Mouse (Mus musculus) heart, embryonic 15.5 days (tissue): ENCODE data around the gene Ablim2. TPM values are rescaled to one million over a fixed set of nuclear protein-coding genes. Genes with fewer than 3 reads are reported as not detected.
A peak's percentile ranks its signal among the peaks of the same experiment; 100 is the strongest.

ENCODE experiments used
- ATAC-seq: fragments of 200-750 bp; cut with Nextera tagmentation; replicated peaks from 2 replicates; pipeline ENCODE4 v1.8.0; 2017; ENCODE audit warnings: low read depth, moderate TSS enrichment; ENCODE audit not compliant: insufficient number of reproducible peaks, insufficient read depth, low FRiP score
- H3K27ac ChIP-seq: fragments of 300-500 bp; sonication (generic); 2 replicates; pipeline ENCODE4 v1.5.1; 2015; ENCODE audit warnings: mild to moderate bottlenecking, inconsistent platforms
- H3K27me3 ChIP-seq: fragments of 300-500 bp; sonication (generic); 2 replicates; pipeline ENCODE4 v1.6.1; 2015; ENCODE audit warnings: inconsistent platforms
- H3K36me3 ChIP-seq: fragments of 300-500 bp; sonication (generic); 2 replicates; pipeline ENCODE4 v1.6.1; 2015; ENCODE audit warnings: mild to moderate bottlenecking, inconsistent platforms
- H3K4me1 ChIP-seq: fragments of 300-500 bp; sonication (generic); replicated peaks from 2 replicates; pipeline ENCODE4 v1.6.1; 2015; ENCODE audit warnings: inconsistent platforms
- H3K4me2 ChIP-seq: fragments of 300-500 bp; sonication (generic); 2 replicates; pipeline ENCODE4 v1.6.1; 2015; ENCODE audit warnings: inconsistent platforms, mild to moderate bottlenecking, moderate library complexity
- H3K4me3 ChIP-seq: fragments of 300-500 bp; sonication (generic); 2 replicates; pipeline ENCODE4 v1.5.1; 2015; ENCODE audit warnings: mild to moderate bottlenecking, inconsistent platforms
- H3K9ac ChIP-seq: fragments of 300-500 bp; sonication (generic); 2 replicates; pipeline ENCODE4 v1.6.1; 2015; ENCODE audit warnings: mild to moderate bottlenecking, inconsistent platforms
- H3K9me3 ChIP-seq: fragments of 300-500 bp; sonication (generic); replicated peaks from 2 replicates; pipeline ENCODE4 v1.6.1; 2016; ENCODE audit warnings: inconsistent platforms
- whole genome bisulfite sequencing: fragments of 180-500 bp; shearing (Covaris S2); methylation state at CpG from one replicate; pipeline ENCODE4 v1.1.7; 2015; ENCODE audit warnings: mixed read lengths; 5-methylcytosine and 5-hydroxymethylcytosine counted together
- polyA plus RNA-seq: library from polyadenylated mRNA; unstranded; fragments of >200 nt; fragmentation: Nextera tagmentation; extraction: Ambion mirVana; gene quantifications from 2 replicates; pipeline ENCODE4 v1.2.1, GENCODE M21; 2015

Gene Ablim2
- polyA plus RNA-seq, 1 experiment from 2014 or later: 4.3 TPM

DNA sequence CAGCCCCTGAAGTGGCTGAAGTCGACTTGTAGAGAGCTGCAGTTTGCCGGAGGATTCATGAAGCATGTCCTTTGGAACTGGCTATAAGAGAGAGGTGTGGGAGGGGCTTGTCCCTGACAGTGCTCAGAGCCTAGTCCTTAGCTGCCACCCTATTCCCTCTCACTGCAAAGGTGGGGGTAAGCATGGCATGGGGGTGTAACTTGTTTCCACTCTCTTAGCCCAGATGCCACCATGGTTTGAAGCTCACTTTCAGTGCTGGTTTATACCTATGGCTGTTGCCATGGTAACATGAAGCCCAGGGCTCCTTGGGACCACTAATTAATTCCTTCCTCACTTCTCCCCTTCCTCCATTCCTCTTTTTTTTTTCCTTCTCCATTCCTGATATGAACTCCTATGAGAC is 57.4 kb downstream of the Ablim2 start:
- Histone ChIP-seq H3K4me2 (no peak overlapping the region), H3K27me3 (peaks cover 7% of the 10 kb centered on the region; the same call in 1 of the 2 replicates)
- no peak for ATAC-seq

DNA sequence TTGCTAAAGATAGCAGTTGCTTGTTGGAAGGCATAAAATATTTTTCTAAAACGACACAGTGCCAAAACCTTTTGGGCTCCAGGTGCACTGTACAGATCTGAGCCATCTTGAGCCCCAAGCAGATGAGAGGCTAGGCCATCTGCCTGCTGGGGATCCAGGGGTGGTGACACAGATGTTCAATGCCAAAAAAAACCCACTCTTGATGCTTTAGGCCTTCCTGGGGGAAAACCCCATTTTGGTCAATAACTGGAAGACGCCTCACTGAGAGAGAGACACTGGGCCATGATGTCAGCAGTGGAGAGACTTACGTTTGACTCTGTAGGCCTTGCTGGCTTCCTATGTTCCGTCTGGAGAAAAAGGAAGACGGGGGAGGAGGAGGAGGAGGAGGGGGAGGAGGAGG is 59.6 kb downstream of the Ablim2 start:
- H3K4me3 ChIP-seq: no peak overlapping the region
- H3K27ac ChIP-seq: no peak overlapping the region
- ATAC-seq: no peak
- H3K36me3 ChIP-seq: no peaks in the 10 kb centered on the region
- WGBS: 76% methylated on average over 3 of the region's 5 CpGs
- no peak overlapping the region for H3K9ac ChIP-seq
- peaks cover 7% of the 10 kb centered on the region; the same call in 1 of the 2 replicates for H3K27me3 ChIP-seq
- no peak overlapping the region for H3K4me2 ChIP-seq
- peaks cover 4% of the 10 kb centered on the region; the same call in 1 of the 2 replicates for H3K4me1 ChIP-seq
- H3K9me3 ChIP-seq: no peaks in the 10 kb centered on the region

More for the DNA sequence above, 57.4 kb downstream of the Ablim2 start:
- Histone ChIP-seq H3K4me1 (peaks cover 22% of the 10 kb centered on the region), H3K9ac (no peak overlapping the region), H3K36me3 (no peaks in the 10 kb centered on the region), H3K27ac (no peak overlapping the region), H3K4me3 (no peak overlapping the region), H3K9me3 (no peaks in the 10 kb centered on the region)
- WGBS: 24% methylated on average over 2 of the region's 2 CpGs

DNA sequence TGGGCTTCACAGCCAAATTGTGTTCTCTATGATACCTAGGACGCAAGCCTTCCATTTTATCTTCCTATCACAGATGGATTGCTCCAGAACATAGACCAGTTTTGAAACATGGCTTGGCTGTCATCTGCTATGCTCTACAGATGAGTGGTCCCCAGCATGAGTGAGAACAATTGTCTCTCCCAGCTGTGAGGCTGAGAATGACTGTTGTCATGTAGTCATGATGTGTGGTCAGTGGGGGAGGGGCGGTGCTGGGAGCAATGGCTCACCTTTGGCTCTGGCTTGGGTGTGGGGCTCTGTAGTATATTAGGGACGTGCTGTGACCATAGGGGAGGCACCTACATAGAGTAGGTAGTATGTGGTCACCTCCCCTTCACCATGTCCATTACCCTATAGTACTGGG is 60.2 kb downstream of the Ablim2 start:
- no peak overlapping the region for H3K9ac ChIP-seq
- ATAC-seq: no peak
- H3K9me3 ChIP-seq: no peaks in the 10 kb centered on the region
- H3K36me3 ChIP-seq: no peaks in the 10 kb centered on the region
- no peak overlapping the region for H3K4me2 ChIP-seq
- 87% methylated on average over 3 of the region's 3 CpGs for WGBS
- no peaks in the 10 kb centered on the region for H3K4me1 ChIP-seq
- peaks cover 7% of the 10 kb centered on the region; the same call in 1 of the 2 replicates for H3K27me3 ChIP-seq
- no peak overlapping the region for H3K27ac ChIP-seq
- H3K4me3 ChIP-seq: no peak overlapping the region

DNA sequence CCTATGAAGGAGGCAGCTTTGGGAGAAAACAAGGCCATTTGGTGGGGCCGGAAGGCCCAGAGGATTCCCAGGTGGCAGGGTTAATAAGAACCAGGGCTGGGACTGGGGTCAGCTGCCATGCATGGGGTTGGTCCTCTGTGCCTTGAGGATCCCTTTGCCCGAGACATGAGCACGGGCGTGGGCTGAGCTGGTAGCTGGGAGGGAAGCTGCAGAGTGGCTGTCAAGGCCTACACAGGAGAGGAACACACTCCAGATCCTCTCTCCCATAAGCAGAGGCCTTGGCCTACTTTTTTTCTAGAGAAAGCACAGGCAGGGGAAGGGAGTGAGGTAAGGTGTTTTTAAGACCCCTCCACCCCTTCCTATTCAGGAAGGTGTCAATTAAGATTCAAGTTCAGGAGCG is 65.0 kb downstream of the Ablim2 start:
- H3K36me3 ChIP-seq: no peaks in the 10 kb centered on the region
- H3K9ac ChIP-seq: no peak overlapping the region
- H3K27me3 ChIP-seq: no peaks in the 10 kb centered on the region; the same call in 1 of the 2 replicates
- H3K4me3 ChIP-seq: no peak overlapping the region
- no peak for ATAC-seq
- 88% methylated on average over 5 of the region's 5 CpGs for WGBS
- no peak overlapping the region for H3K27ac ChIP-seq
- H3K4me2 ChIP-seq: no peak overlapping the region
- H3K4me1 ChIP-seq: no peaks in the 10 kb centered on the region
- no peaks in the 10 kb centered on the region for H3K9me3 ChIP-seq

DNA sequence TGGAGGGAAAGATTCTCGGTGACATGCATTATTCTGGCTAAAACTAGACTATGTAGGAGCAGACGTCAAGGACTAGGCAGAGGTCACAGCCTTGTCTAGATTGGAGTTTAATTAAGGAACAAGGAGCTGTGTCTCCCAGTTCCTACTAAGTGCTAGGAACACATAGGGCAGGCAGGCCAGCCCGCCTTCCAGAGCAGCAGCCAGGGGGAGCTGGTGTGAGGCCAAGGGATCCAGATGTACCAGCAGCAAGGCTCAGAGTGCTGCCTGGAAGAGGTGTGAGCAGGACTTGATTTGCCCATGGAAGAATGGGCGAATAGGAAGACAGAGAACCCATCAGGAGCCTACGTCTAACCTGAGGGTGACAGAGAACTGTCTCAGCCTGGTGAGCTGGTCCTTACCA is 68.8 kb downstream of the Ablim2 start:
- Histone ChIP-seq H3K4me2 (no peak overlapping the region), H3K36me3 (no peaks in the 10 kb centered on the region), H3K9me3 (no peaks in the 10 kb centered on the region), H3K4me3 (no peak overlapping the region), H3K4me1 (no peaks in the 10 kb centered on the region), H3K27me3 (no peaks in the 10 kb centered on the region; the same call in 1 of the 2 replicates), H3K9ac (no peak overlapping the region), H3K27ac (no peak overlapping the region)
- WGBS: 70% methylated on average over 5 of the region's 5 CpGs
- no peak for ATAC-seq

GRCm38 (mm10) chr5:35827075-35827474 is 69.4 kb downstream of the Ablim2 start:
- Histone ChIP-seq H3K9ac (no peak overlapping the region), H3K4me2 (no peak overlapping the region), H3K27me3 (peaks cover under 1% of the 10 kb centered on the region; the same call in 1 of the 2 replicates), H3K4me1 (no peaks in the 10 kb centered on the region), H3K36me3 (no peaks in the 10 kb centered on the region), H3K9me3 (no peaks in the 10 kb centered on the region), H3K4me3 (no peak overlapping the region), H3K27ac (no peak overlapping the region)
- ATAC-seq: no peak
- 46% methylated on average over 14 of the region's 14 CpGs for WGBS

- Histone ChIP-seq H3K4me2 (no peak overlapping the region), H3K27me3 (peaks cover 8% of the 10 kb centered on the region; the same call in 1 of the 2 replicates), H3K9me3 (no peaks in the 10 kb centered on the region), H3K4me1 (no peaks in the 10 kb centered on the region), H3K36me3 (no peaks in the 10 kb centered on the region), H3K9ac (no peak overlapping the region), H3K27ac (no peak overlapping the region), H3K4me3 (no peak overlapping the region)
- 69% methylated on average over 5 of the region's 5 CpGs for WGBS
- ATAC-seq: 0 out of 2 replicates have a peak, but pooled peaks have one; percentile 19
Observed at GRCm38 (mm10) chr5:35827856-35828255, 70.2 kb downstream of the Ablim2 start.

DNA sequence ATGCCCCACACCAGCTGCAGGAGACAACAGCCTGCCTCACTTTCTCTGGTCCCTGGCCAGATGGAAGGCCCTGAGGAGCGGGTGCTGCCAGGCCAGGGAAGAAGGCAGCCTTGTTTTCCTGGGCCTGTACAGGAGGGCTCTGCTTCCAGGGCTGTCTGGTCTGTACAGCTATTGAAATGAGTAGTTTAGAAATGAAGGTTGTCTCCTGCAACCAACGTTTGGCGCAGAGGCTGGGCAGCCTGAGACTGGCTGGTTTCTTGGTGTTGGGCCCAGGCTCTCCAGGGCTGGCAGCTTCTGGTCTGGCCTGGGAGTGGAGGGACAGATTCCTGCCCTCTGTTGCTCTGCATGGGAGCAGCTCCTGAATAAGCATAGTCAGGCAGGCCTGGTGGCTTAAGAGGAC is 72.4 kb downstream of the Ablim2 start:
- no peak overlapping the region for H3K4me3 ChIP-seq
- no peaks in the 10 kb centered on the region for H3K36me3 ChIP-seq
- no peaks in the 10 kb centered on the region for H3K4me1 ChIP-seq
- peaks cover 12% of the 10 kb centered on the region; the same call in 1 of the 2 replicates for H3K27me3 ChIP-seq
- WGBS: 81% methylated on average over 3 of the region's 3 CpGs
- no peak overlapping the region for H3K4me2 ChIP-seq
- H3K27ac ChIP-seq: no peak overlapping the region
- H3K9me3 ChIP-seq: no peaks in the 10 kb centered on the region
- no peak for ATAC-seq
- no peak overlapping the region for H3K9ac ChIP-seq

DNA sequence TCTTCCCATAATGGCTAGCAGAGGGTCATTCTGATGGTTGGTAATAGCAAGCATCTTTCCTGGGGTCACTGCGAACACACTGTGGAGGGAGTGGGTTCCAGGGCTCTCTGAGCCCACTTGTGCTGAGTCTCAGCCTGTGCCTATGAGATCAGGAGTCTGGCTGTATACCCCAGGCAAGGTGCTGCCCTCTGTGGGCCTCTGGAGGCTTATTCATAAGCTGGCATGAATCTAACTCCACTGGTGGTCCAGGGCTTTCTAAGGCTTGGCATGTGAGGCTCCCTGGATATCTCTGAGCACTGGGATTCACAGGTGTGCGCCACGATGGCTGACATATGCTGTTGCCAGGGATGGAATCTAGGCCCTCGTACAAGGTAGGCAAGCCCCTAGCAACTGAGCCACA is 76.2 kb downstream of the Ablim2 start:
- no peak overlapping the region for H3K4me2 ChIP-seq
- WGBS: 81% methylated on average over 4 of the region's 4 CpGs

GRCm38 (mm10) chr5:35836992-35837391 is 79.3 kb downstream of the Ablim2 start:
- H3K4me2 ChIP-seq: no peak overlapping the region
- no peak overlapping the region for H3K9ac ChIP-seq
- 0 out of 2 replicates have a peak, but pooled peaks cover 16% of the 10 kb centered on the region for H3K27me3 ChIP-seq
- no peaks in the 10 kb centered on the region for H3K4me1 ChIP-seq
- H3K27ac ChIP-seq: no peak overlapping the region
- no peaks in the 10 kb centered on the region for H3K36me3 ChIP-seq
- 87% methylated on average over 15 of the region's 15 CpGs for WGBS
- no peaks in the 10 kb centered on the region for H3K9me3 ChIP-seq
- no peak overlapping the region for H3K4me3 ChIP-seq
- no peak for ATAC-seq

More for the DNA sequence above, 76.2 kb downstream of the Ablim2 start:
- Histone ChIP-seq H3K9me3 (no peaks in the 10 kb centered on the region), H3K9ac (no peak overlapping the region), H3K4me3 (no peak overlapping the region), H3K27me3 (0 out of 2 replicates have a peak, but pooled peaks cover 16% of the 10 kb centered on the region), H3K4me1 (no peaks in the 10 kb centered on the region), H3K36me3 (no peaks in the 10 kb centered on the region), H3K27ac (no peak overlapping the region)
- no peak for ATAC-seq

DNA sequence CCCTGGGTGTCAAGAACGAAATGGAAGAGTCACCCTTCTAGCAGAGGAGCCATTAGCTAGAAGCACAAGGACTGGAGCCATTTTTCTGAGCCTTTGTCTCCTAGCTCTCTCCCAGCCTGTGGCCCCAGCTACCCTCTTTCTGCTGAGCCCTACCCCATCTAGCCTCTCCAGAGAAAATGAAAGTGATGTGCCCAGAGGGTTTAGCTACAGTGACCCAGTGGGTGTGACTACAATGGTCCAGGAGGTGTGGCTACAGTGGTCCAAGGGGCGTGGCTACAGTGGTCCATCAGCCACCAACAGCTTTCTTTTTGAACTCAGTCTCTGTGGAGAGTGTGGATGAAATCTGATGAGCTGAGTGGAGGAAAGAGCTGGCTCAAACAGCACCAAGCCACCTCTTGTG is 81.6 kb downstream of the Ablim2 start:
- 0 out of 2 replicates have a peak, but pooled peaks cover 4% of the 10 kb centered on the region for H3K27me3 ChIP-seq
- WGBS: 43% methylated on average over 2 of the region's 2 CpGs

DNA sequence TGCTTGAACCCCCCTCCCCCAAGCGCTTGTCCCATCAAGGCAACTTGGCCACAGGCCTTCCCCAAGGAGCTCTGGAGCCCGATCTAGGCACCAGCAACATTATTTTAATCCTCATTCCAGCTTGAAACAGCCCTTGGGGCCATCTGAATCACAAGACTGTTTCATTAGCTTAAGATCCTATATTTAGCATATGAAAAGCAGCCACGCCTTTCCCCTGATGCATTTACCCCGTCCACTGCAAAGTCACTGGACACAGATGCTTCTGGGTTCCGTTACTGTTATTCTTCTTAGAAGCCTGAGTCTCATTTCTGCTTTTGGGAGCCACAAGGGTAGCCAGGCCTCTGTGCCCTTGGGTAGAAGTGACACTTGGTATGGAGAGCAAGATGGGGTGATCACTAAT is 93.8 kb downstream of the Ablim2 start:
- no peak overlapping the region for H3K4me3 ChIP-seq

More for the DNA sequence above, 81.6 kb downstream of the Ablim2 start:
- H3K9me3 ChIP-seq: no peaks in the 10 kb centered on the region
- no peaks in the 10 kb centered on the region for H3K36me3 ChIP-seq
- H3K4me1 ChIP-seq: no peaks in the 10 kb centered on the region
- H3K4me2 ChIP-seq: no peak overlapping the region
- no peak for ATAC-seq
- no peak overlapping the region for H3K27ac ChIP-seq
- no peak overlapping the region for H3K9ac ChIP-seq
- no peak overlapping the region for H3K4me3 ChIP-seq

More for the DNA sequence above, 93.8 kb downstream of the Ablim2 start:
- H3K4me1 ChIP-seq: peaks cover 14% of the 10 kb centered on the region
- WGBS: 53% methylated on average over 5 of the region's 5 CpGs
- ATAC-seq: no peak
- no peak overlapping the region for H3K9ac ChIP-seq
- H3K9me3 ChIP-seq: no peaks in the 10 kb centered on the region
- H3K27me3 ChIP-seq: peaks cover 5% of the 10 kb centered on the region; the same call in 1 of the 2 replicates
- no peak overlapping the region for H3K4me2 ChIP-seq
- H3K36me3 ChIP-seq: no peaks in the 10 kb centered on the region
- no peak overlapping the region for H3K27ac ChIP-seq
